Mouse (Mus musculus) erythroblast, embryonic 14.5 days (primary cell): ENCODE data around the gene Ifna15.

Source experiments
- GATA1 ChIP-seq: IDR thresholded peaks from 2 replicates; pipeline ENCODE4 v1.6.1; 2012; ENCODE audit warnings: low read length, inconsistent platforms, mixed read lengths
- TAL1 ChIP-seq: IDR thresholded peaks from 3 replicates; pipeline ENCODE4 v1.6.1; 2012; ENCODE audit warnings: low read length, inconsistent platforms, mixed read lengths

- TF ChIP-seq GATA1 (no peak), TAL1 (no peak)
Measured at GRCm38 (mm10) chr4:88514403-88514802, 43.6 kb downstream of the Ifna15 start.
